Mouse (Mus musculus) bone marrow macrophage, adult 2 months (primary cell): ENCODE measurements at regions not wholly inside any gene's neighbourhood (a gene's known extent, or its start where the extent isn't known, plus 50 kb on each side); places are given as distances from the start of the nearest gene placed in this dataset.

Source experiments
- CTCF ChIP-seq: IDR thresholded peaks from 2 replicates; pipeline ENCODE4 v1.5.1; 2012; ENCODE audit warnings: low read depth, mild to moderate bottlenecking, low read length, moderate library complexity
- POLR2A ChIP-seq: IDR thresholded peaks from 2 replicates; pipeline ENCODE4 v1.6.1; 2012; ENCODE audit warnings: mild to moderate bottlenecking, low read depth, low read length, borderline replicate concordance

GRCm38 (mm10) chr13:78444691-78445349 is 245.3 kb upstream of the Nr2f1 start:
- TF ChIP-seq CTCF (no peak), POLR2A (no peak)
